Mouse (Mus musculus) forebrain, embryonic 10.5 days (tissue): ENCODE results near the gene Ubl4a. TPM values are rescaled to one million over a fixed set of nuclear protein-coding genes. Genes with fewer than 3 reads are reported as not detected.

Source experiments
- DNase-seq: peaks from one replicate; pipeline ENCODE4 v3.0.0-alpha.2; 2017; ENCODE audit warnings: low spot score; ENCODE audit errors: extremely low spot score
- H3K27ac ChIP-seq: fragments of 300-500 bp; sonication (generic); 2 replicates; pipeline ENCODE4 v1.5.1; 2016; ENCODE audit warnings: mild to moderate bottlenecking
- H3K27me3 ChIP-seq: fragments of 300-500 bp; sonication (generic); 2 replicates; pipeline ENCODE4 v1.6.1; 2016; ENCODE audit warnings: mild to moderate bottlenecking; ENCODE audit not compliant: poor library complexity, severe bottlenecking
- H3K36me3 ChIP-seq: fragments of 300-500 bp; sonication (generic); replicated peaks from 2 replicates; pipeline ENCODE4 v1.6.1; 2016; ENCODE audit warnings: mild to moderate bottlenecking, moderate library complexity
- H3K4me1 ChIP-seq: fragments of 300-500 bp; sonication (generic); 2 replicates; pipeline ENCODE4 v1.6.1; 2016
- H3K4me3 ChIP-seq: fragments of 300-500 bp; sonication (generic); 2 replicates; pipeline ENCODE4 v1.5.1; 2016; ENCODE audit warnings: mild to moderate bottlenecking, moderate library complexity
- H3K9me3 ChIP-seq: fragments of 300-500 bp; sonication (generic); 2 replicates; pipeline ENCODE4 v1.6.1; 2016; ENCODE audit warnings: mild to moderate bottlenecking, moderate library complexity
- WGBS: fragments of 180-500 bp; shearing (Covaris S2); methylation state at CpG from one replicate; pipeline ENCODE4 v1.1.7; 2016; 5-methylcytosine and 5-hydroxymethylcytosine counted together
- microRNA-seq: library from miRNA; unstranded; fragments of <30 nt; microRNA quantifications from one replicate; pipeline ENCODE4, GENCODE M21; 2017
- polyA plus RNA-seq: library from polyadenylated mRNA; unstranded; fragments of >200 nt; fragmentation: Nextera tagmentation; extraction: Ambion mirVana; gene quantifications from 2 replicates; pipeline ENCODE4 v1.2.1, GENCODE M21; 2016

Gene Ubl4a
- polyA plus RNA-seq, 1 experiment from 2014 or later: 64.3 TPM

GRCm38 (mm10) chrX:74352645-74353466 lies 20.2 kb downstream of the Ubl4a start:
- Histone ChIP-seq H3K4me3 (peak overlapping the region; percentile 56), H3K27ac (peak overlapping the region; percentile 83), H3K27me3 (no peaks in the 10 kb centered on the region), H3K9me3 (no peaks in the 10 kb centered on the region; the same call in 1 of the 2 replicates), H3K4me1 (peaks cover 4% of the 10 kb centered on the region; the same call in 1 of the 2 replicates), H3K36me3 (no peaks in the 10 kb centered on the region)
- no peak for DNase-seq
- 27% methylated on average over 13 of the region's 13 CpGs for WGBS

- Histone ChIP-seq H3K27ac (peak overlapping the region; percentile 94; the same call in 1 of the 2 replicates), H3K27me3 (no peaks in the 10 kb centered on the region; the same call in 1 of the 2 replicates), H3K4me1 (peaks cover 31% of the 10 kb centered on the region), H3K9me3 (no peaks in the 10 kb centered on the region), H3K4me3 (peak overlapping the region; percentile 63), H3K36me3 (peaks cover 37% of the 10 kb centered on the region)
- DNase-seq: no peak
- WGBS: 63% methylated on average over 2 of the region's 2 CpGs
Observed at GRCm38 (mm10) chrX:74330166-74330930, 42.7 kb downstream of the Ubl4a start.

- DNase-seq: no peak
- Histone ChIP-seq H3K4me1 (peaks cover 31% of the 10 kb centered on the region), H3K9me3 (no peaks in the 10 kb centered on the region), H3K27ac (peak overlapping the region; percentile 94), H3K4me3 (peak overlapping the region; percentile 63), H3K27me3 (no peaks in the 10 kb centered on the region; the same call in 1 of the 2 replicates), H3K36me3 (peaks cover 26% of the 10 kb centered on the region)
- 17% methylated on average over 10 of the region's 10 CpGs for WGBS
Observed at GRCm38 (mm10) chrX:74329215-74329671, 43.8 kb downstream of the Ubl4a start.

- 8% methylated on average over 30 of the region's 30 CpGs for WGBS
- Histone ChIP-seq H3K36me3 (peaks cover 21% of the 10 kb centered on the region), H3K27ac (peak within 1 kb of the TSS; percentile 94), H3K4me3 (peak within 1 kb of the TSS; percentile 63), H3K4me1 (peaks cover 31% of the 10 kb centered on the region), H3K27me3 (no peaks in the 10 kb centered on the region; the same call in 1 of the 2 replicates), H3K9me3 (no peaks in the 10 kb centered on the region)
- peak; percentile 70 for DNase-seq
Observed at GRCm38 (mm10) chrX:74328725-74329161, 44.3 kb downstream of the Ubl4a start, which contains the start of gene Plxna3. Gene Plxna3, plus strand, starts transcription at chrX:74329066.

Small RNA genes within 50 kb of the gene (microRNA-seq; reads per million reads assigned to microRNA genes)
- gene Mir7092: 0.90 reads per million

Other genes with a start within 250 kb of the Ubl4a start
- gene Opn1mw, start 245.8 kb downstream of the Ubl4a start, polyA plus RNA-seq: not detected in 2 replicates
- gene Mecp2, start 237.9 kb downstream of the Ubl4a start, polyA plus RNA-seq: 13.7 and 14.4 TPM in 2 replicates
- gene Tex28, start 205.4 kb downstream of the Ubl4a start, polyA plus RNA-seq: not detected in 2 replicates
- gene Tktl1, start 196.0 kb downstream of the Ubl4a start, polyA plus RNA-seq: not detected in 2 replicates
- gene Flna, start 123.4 kb downstream of the Ubl4a start, polyA plus RNA-seq: 265 and 269 TPM in 2 replicates
- 22.2 and 25.7 TPM in 2 replicates for gene Emd, start 118.5 kb downstream of the Ubl4a start, polyA plus RNA-seq
- 800 and 812 TPM in 2 replicates for gene Rpl10, start 102.4 kb downstream of the Ubl4a start, polyA plus RNA-seq
- 66.3 and 75.8 TPM in 2 replicates for gene Taz, start 91.3 kb downstream of the Ubl4a start, polyA plus RNA-seq
- gene Dnase1l1, start 90.9 kb downstream of the Ubl4a start, polyA plus RNA-seq: 4.5 and 5.1 TPM in 2 replicates
- 82.6 and 84.6 TPM in 2 replicates for gene Atp6ap1, start 76.1 kb downstream of the Ubl4a start, polyA plus RNA-seq
- gene Gdi1, start 68.2 kb downstream of the Ubl4a start, polyA plus RNA-seq: 239 and 242 TPM in 2 replicates
- 63.4 and 67.3 TPM in 2 replicates for gene Fam50a, start 60.2 kb downstream of the Ubl4a start, polyA plus RNA-seq
- gene Plxna3, start 44.2 kb downstream of the Ubl4a start, polyA plus RNA-seq: 16.1 and 20.3 TPM in 2 replicates
- 120 and 125 TPM in 2 replicates for gene Lage3, start 19.6 kb downstream of the Ubl4a start, polyA plus RNA-seq
- 10.6 and 12.5 TPM in 2 replicates for gene Slc10a3, start 131 bp upstream of the Ubl4a start, polyA plus RNA-seq
- gene Fam3a, start 20.1 kb upstream of the Ubl4a start, polyA plus RNA-seq: 22.8 and 23.7 TPM in 2 replicates
- 18.9 and 20.9 TPM in 2 replicates for gene Ikbkg, start 20.1 kb upstream of the Ubl4a start, polyA plus RNA-seq
- gene G6pdx, start 56.0 kb upstream of the Ubl4a start, polyA plus RNA-seq: 53.5 and 55.3 TPM in 2 replicates
- not detected in 2 replicates for gene Gm6880, start 108.2 kb upstream of the Ubl4a start, polyA plus RNA-seq
- gene Olfr1326-ps1, start 201.7 kb upstream of the Ubl4a start, polyA plus RNA-seq: not detected in 2 replicates
- not detected in 2 replicates for gene Olfr1325, start 219.5 kb upstream of the Ubl4a start, polyA plus RNA-seq